Mouse (Mus musculus): Measurements from ENCODE around the gene Il1f6.
"Not testable (repeated sequence)": the region's sequence is repeated elsewhere in the genome, so short reads cannot be mapped to it uniquely, and the experiment has no call there.

Gene Il1f6

GRCm38 (mm10) chr2:24215118-24215517 lies at the start of gene Il1f6:
Gene Il1f6, plus strand, starts transcription at chr2:24215418.
- no peak for DNase-seq (ENCODE audit: low read depth, low spot score)

- DNase-seq (ENCODE audit: low read depth, low spot score): not testable (repeated sequence)
Measured at GRCm38 (mm10) chr2:24181683-24182331, 33.4 kb upstream of the Il1f6 start.

- not testable (repeated sequence) for DNase-seq (ENCODE audit: low read depth, low spot score)
Measured at GRCm38 (mm10) chr2:24182423-24183147, 32.6 kb upstream of the Il1f6 start.

GRCm38 (mm10) chr2:24184092-24184491 lies 31.1 kb upstream of the Il1f6 start:
- not testable (repeated sequence) for DNase-seq (ENCODE audit: low read depth, low spot score)

GRCm38 (mm10) chr2:24186176-24186575 lies 29.0 kb upstream of the Il1f6 start, which contains the start of gene Il1f9:
Gene Il1f9, plus strand, starts transcription at chr2:24186476.
- no peak for DNase-seq (ENCODE audit: low read depth, low spot score)

GRCm38 (mm10) chr2:24187585-24187984 lies 27.6 kb upstream of the Il1f6 start:
- no peak for DNase-seq (ENCODE audit: low read depth, low spot score)

GRCm38 (mm10) chr2:24188189-24188588 lies 27.0 kb upstream of the Il1f6 start:
- DNase-seq (ENCODE audit: low read depth, low spot score): no peak

- DNase-seq (ENCODE audit: low read depth, low spot score): no peak
Measured at GRCm38 (mm10) chr2:24227191-24227590, 12.0 kb downstream of the Il1f6 start.

- no peak for DNase-seq (ENCODE audit: low read depth, low spot score)
Measured at GRCm38 (mm10) chr2:24267503-24267902, 52.3 kb downstream of the Il1f6 start.

- no peak for DNase-seq (ENCODE audit: low read depth, low spot score)
Measured at GRCm38 (mm10) chr2:24273619-24274018, 58.4 kb downstream of the Il1f6 start.

GRCm38 (mm10) chr2:24275146-24275545 lies 59.9 kb downstream of the Il1f6 start:
- no peak for DNase-seq (ENCODE audit: low read depth, low spot score)
